Mouse (Mus musculus) C2C12 (cell line): Measurements from ENCODE around the gene Fam169b.

Source experiments
- CEBPB ChIP-seq: IDR thresholded peaks from one replicate; pipeline ENCODE4 v1.6.1; 2011; ENCODE audit warnings: low read depth, mild to moderate bottlenecking, control low read depth, moderate library complexity
- CTCF ChIP-seq: IDR thresholded peaks from one replicate; pipeline ENCODE4 v1.5.1; 2011; ENCODE audit not compliant: control insufficient read depth, insufficient read depth, insufficient read length
- USF1 ChIP-seq: IDR thresholded peaks from one replicate; pipeline ENCODE4 v1.6.1; 2011; ENCODE audit warnings: low read depth, mild to moderate bottlenecking, control low read depth, moderate library complexity

GRCm38 (mm10) chr7:68289081-68289480, 15.4 kb downstream of the Fam169b start:
- TF ChIP-seq CEBPB (no peak), CTCF (no peak), USF1 (no peak)
